Mouse (Mus musculus) hematopoietic multipotent progenitor cell, adult 10-12 weeks (in vitro differentiated cells): Measurements from ENCODE around the gene Prkag1. TPM values are rescaled to one million over a fixed set of nuclear protein-coding genes. Genes with fewer than 3 reads are reported as not detected.

Source experiments
- polyA plus RNA-seq: library from polyadenylated mRNA; stranded (reverse); fragments of >175 nt; gene quantifications from 2 replicates; pipeline ENCODE4 v1.2.3, GENCODE M21; 2012; ENCODE audit warnings: low replicate concordance

The Prkag1 gene
- polyA plus RNA-seq, result 107 and 148 TPM in 2 replicates

DNA sequence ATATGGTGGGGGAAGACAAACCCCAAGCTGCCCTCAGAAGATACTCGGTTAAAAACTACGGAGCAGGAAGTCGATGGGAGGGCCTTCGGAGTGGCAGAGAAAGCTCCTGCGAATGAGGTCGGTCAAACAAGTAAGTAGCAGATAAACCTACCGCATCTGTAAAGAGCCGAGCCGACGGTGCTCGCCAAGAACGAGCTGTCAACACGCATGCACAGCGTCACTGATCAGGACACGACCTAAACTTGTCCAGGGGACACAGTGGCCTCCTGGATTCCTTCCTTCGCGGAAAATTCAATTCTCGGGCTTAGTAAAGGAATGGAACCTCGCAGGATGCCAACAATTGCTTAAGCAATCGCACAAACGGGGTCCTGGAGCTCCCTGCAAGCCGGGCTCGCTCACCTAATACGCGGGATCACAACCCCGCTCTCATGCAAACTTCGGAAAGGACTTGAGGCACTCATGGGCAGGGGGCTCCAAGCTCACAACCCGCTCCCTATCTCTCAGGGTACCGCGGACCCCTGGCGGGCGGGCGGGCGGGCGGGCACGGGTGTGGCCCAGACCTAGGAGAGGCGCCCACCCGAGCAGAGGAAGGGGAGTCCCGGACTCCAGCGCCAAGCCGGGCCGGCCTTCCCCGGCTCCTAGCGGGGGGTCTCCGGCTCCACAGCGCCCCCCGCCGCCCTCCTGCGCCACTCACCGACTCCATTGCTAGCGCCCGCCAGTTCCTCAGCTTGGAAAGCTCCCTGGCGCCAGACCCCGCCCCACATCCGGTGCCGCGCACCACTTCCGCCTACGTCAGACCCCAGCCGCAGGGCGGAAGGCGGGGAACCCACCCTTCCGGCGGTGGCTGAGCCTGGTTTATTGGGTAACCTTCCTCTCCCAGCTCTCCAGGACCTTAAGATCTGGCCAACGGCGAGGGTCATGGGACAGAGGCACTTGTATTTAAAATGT, at the start of gene Prkag1:
Gene Prkag1 (minus strand): TSS at position 786 of the 948 bp plus-strand sequence.

DNA sequence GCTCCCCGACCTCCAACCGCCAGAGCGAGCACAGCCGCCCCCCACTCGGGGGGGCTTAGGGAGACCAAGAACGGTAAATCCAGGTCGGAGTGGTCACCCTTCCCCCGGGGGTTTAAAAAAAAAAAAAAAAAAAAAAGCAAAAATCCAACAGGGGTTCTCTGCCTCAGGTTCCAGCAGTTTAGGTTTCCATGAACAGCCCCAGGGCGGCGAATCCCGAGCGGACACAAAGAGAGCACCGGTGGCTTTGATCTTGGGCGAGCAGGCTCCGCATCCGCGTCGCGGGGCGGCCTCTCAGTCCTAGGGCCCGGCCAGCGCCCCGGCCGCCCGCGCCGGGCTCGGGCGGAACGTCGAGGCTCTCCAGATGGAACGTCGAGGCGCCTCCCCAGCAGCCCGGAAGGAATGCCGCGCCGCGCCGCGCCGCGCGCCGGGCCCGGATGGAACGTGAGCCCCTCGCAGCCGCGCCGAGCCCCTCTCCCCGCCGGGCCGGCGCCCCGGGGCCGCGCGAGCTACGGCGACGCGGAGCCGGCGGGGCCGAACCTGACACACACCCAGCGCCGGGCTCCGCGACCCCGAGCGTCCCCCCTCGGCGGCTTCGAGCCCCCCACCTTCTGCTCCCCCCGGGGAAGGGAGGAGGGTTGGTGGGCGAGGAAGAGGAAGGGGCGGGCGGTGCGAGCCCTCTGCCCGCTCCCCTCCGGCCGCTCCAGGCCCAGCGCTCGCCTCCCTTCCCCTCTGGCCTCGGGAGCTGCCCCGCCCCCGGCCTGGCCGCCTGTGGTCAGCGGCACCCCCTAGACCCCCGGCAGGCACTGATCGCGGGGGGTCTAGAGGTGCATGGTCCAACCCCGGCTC, 40.0 kb upstream of the Prkag1 start, which contains the start of gene Kmt2d:
Gene Kmt2d (minus strand): TSS at position 135 of the 846 bp plus-strand sequence.

DNA sequence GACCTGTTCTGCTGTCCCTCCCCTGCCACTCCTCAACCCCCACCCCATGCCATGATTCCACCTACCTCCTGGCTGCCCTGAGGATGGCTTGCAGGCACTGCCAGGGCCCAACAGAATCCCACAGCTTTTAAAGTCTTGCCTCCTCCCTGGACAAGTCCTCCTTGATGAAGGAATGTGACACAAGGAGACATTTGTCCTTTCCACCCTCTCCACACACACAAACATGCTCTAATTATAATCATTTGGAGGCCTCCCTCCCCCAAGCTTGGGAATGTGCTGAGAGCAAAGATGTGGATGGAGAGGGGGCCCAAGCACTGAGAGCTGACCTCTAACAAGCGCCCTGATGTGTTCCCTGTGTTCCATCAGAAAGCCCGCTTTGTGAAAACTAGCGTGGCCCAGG, 21.9 kb downstream of the Prkag1 start, which contains the start of gene Ddn:
Gene Ddn (minus strand): TSS at position 101 of the 400 bp plus-strand sequence.

DNA sequence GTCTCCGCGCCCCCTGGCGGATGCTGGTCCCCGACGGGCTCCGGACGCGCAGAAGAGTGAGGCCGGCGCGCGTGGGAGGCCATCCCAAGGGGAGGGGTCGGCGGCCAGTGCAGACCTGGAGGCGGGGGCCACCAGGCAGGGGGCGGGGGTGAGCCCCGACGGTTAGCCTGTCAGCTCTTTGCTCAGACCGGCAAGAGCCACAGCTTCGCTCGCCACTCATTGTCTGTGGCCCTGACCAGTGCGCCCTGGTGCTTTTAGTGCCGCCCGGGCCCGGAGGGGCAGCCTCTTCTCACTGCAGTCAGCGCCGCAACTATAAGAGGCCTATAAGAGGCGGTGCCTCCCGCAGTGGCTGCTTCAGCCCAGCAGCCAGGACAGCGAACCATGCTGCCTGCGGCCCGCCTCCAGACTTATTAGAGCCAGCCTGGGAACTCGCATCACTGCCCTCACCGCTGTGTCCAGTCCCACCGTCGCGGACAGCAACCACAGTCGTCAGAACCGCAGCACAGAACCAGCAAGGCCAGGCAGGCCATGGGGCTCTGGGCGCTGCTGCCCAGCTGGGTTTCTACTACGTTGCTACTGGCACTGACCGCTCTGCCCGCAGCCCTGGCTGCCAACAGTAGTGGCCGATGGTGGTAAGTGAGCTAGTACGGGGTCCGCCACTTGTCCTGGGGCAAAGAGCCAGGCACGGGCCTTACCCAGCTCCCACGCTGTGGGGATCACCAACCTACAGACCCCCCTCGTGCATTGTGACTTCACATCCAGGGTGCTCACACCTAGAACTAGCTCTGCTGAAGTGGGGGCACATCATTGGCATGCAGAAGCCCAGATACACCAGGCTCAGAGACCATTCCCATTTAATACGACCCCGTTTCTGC, 41.4 kb downstream of the Prkag1 start, which contains the start of gene Wnt1:
Gene Wnt1 (plus strand): TSS at position 197 of the 875 bp plus-strand sequence.

DNA sequence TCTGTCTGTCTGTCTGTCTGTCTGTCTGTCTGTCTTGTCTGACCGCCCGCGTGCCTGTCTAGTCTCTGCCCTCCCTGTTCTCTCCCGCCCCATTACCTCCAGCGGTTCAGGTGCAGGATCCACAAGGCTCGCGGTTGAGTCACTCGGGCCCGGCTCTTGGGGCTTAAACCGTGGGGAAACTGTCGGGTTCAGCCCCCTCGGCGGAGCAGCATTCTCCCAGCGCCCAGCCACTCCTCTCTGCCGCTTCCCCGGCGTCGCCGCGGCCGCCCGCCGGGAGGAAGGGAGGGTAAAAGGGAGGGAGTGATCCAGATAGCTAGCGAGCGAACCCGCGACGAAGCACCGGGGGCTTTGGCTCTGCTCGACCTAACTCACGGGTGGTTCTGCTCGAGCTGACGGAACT, 53.6 kb downstream of the Prkag1 start, which contains the start of gene Wnt10b:
Gene Wnt10b (minus strand): TSS at position 389 of the 400 bp plus-strand sequence.

Other genes with a start within 250 kb of the Prkag1 start
- 2.9 and 7.1 TPM in 2 replicates for gene Adcy6, start 221.4 kb downstream of the Prkag1 start, polyA plus RNA-seq
- 6.9 and 27.7 TPM in 2 replicates for gene Cacnb3, start 200.7 kb downstream of the Prkag1 start, polyA plus RNA-seq
- 73.5 and 74.7 TPM in 2 replicates for gene Ddx23, start 168.6 kb downstream of the Prkag1 start, polyA plus RNA-seq
- gene Rnd1, start 154.1 kb downstream of the Prkag1 start, polyA plus RNA-seq, result 1.9 and 3.4 TPM in 2 replicates
- gene Ccdc65, start 123.3 kb downstream of the Prkag1 start, polyA plus RNA-seq, result not detected in 2 replicates
- 5.8 and 13.4 TPM in 2 replicates for gene Fkbp11, start 103.3 kb downstream of the Prkag1 start, polyA plus RNA-seq
- gene Arf3, start 68.3 kb downstream of the Prkag1 start, polyA plus RNA-seq, result 37.6 and 40.8 TPM in 2 replicates
- 0.73 and 1.2 TPM in 2 replicates for gene Wnt10b, start 53.4 kb downstream of the Prkag1 start, polyA plus RNA-seq
- 0.17 TPM in 1 of 2 replicates, not detected in the other for gene Wnt1, start 41.7 kb downstream of the Prkag1 start, polyA plus RNA-seq
- 0.74 and 2.4 TPM in 2 replicates for gene Ddn, start 22.0 kb downstream of the Prkag1 start, polyA plus RNA-seq
- gene Kmt2d, start 39.7 kb upstream of the Prkag1 start, polyA plus RNA-seq, result 130 and 222 TPM in 2 replicates
- gene Rhebl1, start 63.0 kb upstream of the Prkag1 start, polyA plus RNA-seq, result 2.3 and 3.8 TPM in 2 replicates
- gene Dhh, start 67.0 kb upstream of the Prkag1 start, polyA plus RNA-seq, result 0.04 and 0.06 TPM in 2 replicates
- gene Lmbr1l, start 86.7 kb upstream of the Prkag1 start, polyA plus RNA-seq, result 92.1 and 147 TPM in 2 replicates
- 76.8 and 178 TPM in 2 replicates for gene Tuba1b, start 103.0 kb upstream of the Prkag1 start, polyA plus RNA-seq
- 3.9 and 32.9 TPM in 2 replicates for gene Gm49450, start 122.0 kb upstream of the Prkag1 start, polyA plus RNA-seq
- gene Tuba1a, start 122.2 kb upstream of the Prkag1 start, polyA plus RNA-seq, result 16.1 and 19.2 TPM in 2 replicates
- gene Tuba1c, start 198.4 kb upstream of the Prkag1 start, polyA plus RNA-seq, result 19.2 and 36.8 TPM in 2 replicates
- 0.46 and 0.80 TPM in 2 replicates for gene Prph, start 223.7 kb upstream of the Prkag1 start, polyA plus RNA-seq
- 6.6 and 16.6 TPM in 2 replicates for gene Troap, start 243.1 kb upstream of the Prkag1 start, polyA plus RNA-seq